Mouse (Mus musculus): ENCODE measurements around the gene Tie1.

The Tie1 gene

GRCm38 (mm10) chr4:118476773-118477530 lies 12.9 kb downstream of the Tie1 start:
- WGBS, result 74% methylated on average over 15 of the region's 15 CpGs

GRCm38 (mm10) chr4:118472687-118473086 lies 17.2 kb downstream of the Tie1 start:
- 94% methylated on average over 11 of the region's 11 CpGs for WGBS

DNA sequence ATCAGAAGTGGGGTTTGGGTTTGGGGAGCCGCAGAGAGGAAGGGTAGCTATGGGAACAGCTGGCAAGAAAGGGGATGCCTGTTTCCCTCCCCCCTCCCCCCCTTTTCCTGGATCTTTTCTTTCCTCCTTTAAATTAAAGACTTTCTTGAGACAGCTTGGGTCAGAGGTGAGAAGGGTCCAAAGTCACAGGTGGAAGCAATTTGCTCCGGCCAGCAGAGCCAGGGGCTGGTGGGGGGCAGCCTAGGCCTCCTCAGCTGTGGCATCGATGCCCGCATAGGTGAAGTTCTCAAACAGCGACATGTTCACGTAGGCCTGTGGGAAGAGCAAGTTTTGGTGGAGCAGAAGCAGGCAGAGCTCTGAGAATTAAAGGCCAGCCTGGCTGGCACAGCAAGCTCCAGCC lies 18.6 kb downstream of the Tie1 start:
- 81% methylated on average over 6 of the region's 6 CpGs for WGBS

GRCm38 (mm10) chr4:118465697-118466163 lies 24.1 kb downstream of the Tie1 start:
- 76% methylated on average over 11 of the region's 11 CpGs for WGBS

DNA sequence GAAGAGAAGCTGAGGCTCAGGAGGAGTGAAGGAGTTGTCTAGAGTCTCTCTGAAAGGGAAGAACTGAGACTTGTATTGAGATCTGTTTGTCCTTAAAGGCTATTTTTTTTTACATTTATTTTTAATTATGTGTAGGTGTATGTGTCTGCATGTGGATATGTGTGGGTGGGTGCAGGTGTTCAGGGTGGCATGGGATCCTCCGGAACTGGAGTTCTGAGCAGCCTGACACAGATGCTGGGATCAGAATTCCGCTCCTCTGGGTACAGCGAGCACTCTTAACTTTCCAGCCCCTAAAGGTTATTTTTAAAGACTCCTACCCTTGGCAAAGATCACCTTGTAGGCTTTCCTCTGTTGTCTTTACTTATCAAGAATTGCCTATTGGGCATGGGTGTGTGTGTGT lies 24.9 kb downstream of the Tie1 start:
- 46% methylated on average over 3 of the region's 3 CpGs for WGBS

GRCm38 (mm10) chr4:118457345-118457975 lies 32.4 kb downstream of the Tie1 start, which contains the start of gene Mpl:
Gene Mpl, minus strand, starts transcription at chr4:118457513.
- WGBS, result 61% methylated on average over 9 of the region's 9 CpGs

- WGBS, result 21% methylated on average over 24 of the region's 24 CpGs
Observed at GRCm38 (mm10) chr4:118446415-118447153, 43.3 kb downstream of the Tie1 start.

GRCm38 (mm10) chr4:118445781-118446414 lies 44.0 kb downstream of the Tie1 start:
- WGBS, result 23% methylated on average over 18 of the region's 18 CpGs

DNA sequence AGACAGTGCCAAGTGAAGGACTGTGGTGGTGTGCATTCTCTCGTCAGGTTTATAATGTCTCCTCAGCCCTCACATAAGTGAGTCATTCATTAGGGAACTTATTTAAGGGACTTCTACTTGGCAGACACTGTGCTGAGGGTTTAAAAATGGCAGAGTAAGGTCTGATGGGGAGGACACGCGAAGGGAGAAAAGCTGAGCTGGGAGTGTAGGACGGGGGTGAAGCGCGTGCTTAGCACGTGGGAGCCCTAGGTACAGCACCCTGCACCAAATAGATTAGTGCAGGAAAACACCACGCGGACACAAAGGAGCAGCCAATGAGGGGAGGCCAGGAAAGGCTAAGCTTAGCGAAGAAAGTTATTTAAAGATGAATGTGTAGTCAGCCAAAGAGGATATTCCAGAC lies 44.8 kb downstream of the Tie1 start:
- 60% methylated on average over 10 of the region's 10 CpGs for WGBS

DNA sequence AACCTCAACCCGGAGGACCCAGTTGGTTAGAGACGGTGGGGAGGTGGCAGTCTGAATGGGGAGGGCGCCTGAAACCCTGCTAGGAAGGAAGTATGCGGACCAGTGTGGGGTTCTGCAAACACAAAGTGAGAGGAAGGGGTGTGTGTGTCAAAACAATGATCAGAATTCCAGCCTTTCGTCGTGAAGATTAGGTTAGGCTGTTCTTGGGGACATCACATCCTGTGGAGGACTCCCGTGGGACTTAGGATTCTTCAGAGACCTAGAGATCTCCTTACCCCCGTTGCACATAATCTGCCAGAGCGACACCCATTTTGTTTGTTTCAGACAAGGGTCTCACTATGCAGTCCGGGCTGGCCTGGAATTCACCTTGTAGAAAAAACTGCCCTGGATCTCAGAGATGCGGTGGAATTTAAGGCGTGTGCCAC lies 52.0 kb downstream of the Tie1 start:
- 20% methylated on average over 12 of the region's 12 CpGs for WGBS

DNA sequence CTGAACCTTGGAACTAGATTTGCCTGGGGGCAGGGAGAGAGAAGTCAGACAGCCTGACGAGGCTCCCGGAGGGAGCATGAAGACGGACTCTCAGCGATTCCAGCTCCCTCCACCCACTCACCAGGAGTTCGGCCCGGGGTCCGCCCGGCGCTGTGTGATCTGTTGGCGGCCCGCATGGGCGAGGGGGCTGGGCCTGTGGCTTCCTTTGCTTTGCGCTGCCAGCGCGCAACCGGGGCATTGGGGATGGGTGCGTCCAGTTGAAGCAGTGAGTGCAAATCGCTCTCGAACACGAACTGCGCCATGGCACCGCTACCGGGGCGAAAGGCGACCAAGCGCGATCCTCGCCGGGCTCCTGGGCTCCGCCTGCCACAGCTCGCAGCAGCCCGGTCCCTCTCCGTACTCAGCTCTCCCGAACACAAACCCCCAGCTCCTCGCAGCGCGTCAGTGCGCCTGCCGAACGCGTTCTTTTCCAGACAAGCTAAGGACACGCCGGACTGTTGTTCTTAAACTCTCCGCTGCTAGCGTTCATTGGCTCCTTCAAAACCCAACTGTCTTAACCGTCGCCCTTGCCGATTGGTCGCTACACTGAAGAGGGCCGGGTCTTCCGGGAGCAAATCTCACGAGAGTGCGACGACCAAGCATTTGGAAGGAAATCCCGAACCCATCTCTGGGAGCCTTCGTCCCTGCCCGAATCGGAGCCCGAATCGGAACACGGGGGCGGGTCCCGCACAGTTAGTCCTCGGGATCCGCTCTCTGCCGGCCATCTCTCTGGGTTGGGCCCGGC lies 52.8 kb downstream of the Tie1 start, which contains the start of gene Cdc20:
TSS of gene Cdc20 (minus strand) at position 533 of the 784 bp plus-strand sequence.
- WGBS, result under 1% methylated on average over 67 of the region's 67 CpGs

GRCm38 (mm10) chr4:118432332-118432731 lies 57.5 kb downstream of the Tie1 start:
- WGBS, result 82% methylated on average over 8 of the region's 8 CpGs

DNA sequence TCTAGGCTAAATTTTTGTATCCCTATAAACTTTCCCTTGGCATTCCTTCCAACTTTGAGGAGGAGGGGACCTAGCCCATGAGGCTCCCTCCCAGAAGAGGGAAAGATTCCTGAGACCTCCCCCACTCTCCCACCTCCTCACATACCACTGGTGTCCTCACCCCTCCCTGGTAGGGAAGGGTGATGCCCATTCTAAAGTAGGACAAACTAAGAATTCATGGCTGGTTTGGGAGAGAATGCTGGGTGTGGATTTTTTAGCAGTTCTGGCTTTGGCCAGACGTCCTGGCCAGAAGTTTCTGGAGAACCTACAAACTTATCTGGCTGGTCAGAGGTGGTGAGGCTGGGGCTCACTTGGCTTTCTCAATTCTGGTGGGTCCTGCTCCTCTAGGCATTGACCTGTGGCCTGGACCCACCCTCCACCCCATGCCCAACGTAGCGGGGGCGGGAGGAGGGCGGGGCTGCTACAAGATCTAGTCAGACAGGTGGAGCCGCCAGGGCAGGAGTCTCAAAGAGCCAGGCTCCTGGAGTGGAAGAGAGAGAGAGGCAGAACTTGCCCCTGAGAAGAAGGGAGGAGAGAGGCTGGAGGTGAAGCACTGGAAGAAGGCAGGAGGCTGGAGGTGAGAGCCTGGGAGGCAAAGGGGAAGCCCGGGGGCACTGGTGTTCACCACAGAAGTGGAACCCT lies 60.5 kb downstream of the Tie1 start:
- WGBS, result 69% methylated on average over 7 of the region's 7 CpGs

DNA sequence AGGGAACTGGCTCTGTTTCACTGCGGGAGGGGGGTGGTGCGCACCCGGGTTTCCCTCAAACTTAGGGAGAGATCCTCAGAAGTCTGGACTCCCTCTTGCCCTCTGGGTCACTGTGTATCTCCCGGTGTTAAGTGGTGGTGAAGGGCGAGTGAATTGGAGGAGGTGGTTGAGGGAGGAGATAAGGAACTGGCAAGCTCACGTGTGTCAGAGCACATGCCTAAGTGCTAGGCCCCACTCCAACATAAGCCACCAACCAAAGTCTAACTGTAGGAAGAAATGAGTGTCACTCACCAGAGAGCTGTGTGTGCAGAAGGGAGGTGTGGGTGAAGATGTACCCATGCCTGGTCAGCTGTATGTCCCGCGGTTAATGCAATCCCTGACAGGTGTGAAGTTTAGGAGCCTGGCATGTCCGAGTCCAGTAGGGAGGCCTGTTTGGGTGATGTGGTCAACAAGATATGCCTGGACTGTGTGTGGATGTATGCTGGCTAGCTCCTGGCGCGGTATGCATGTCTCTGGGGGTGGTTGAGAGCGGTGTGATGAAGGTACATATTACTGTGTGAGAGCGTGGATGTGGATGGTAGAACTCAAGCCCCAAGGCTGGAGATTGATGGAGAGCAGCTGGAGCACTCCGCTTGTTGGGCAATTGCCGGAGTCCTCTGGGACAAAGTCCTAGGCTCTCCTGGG lies 61.2 kb downstream of the Tie1 start:
- 53% methylated on average over 15 of the region's 15 CpGs for WGBS

- WGBS, result 10% methylated on average over 29 of the region's 31 CpGs
Observed at GRCm38 (mm10) chr4:118427768-118428451, 62.0 kb downstream of the Tie1 start, which contains the start of gene Elovl1. Gene Elovl1, plus strand, starts transcription at chr4:118428093.

- 25% methylated on average over 5 of the region's 5 CpGs for WGBS
Observed at GRCm38 (mm10) chr4:118427415-118427767, 62.5 kb downstream of the Tie1 start.

GRCm38 (mm10) chr4:118425374-118425773 lies 64.5 kb downstream of the Tie1 start:
- 51% methylated on average over 1 of the region's 1 CpGs for WGBS

- 82% methylated on average over 4 of the region's 4 CpGs for WGBS
Observed at GRCm38 (mm10) chr4:118424541-118425160, 65.2 kb downstream of the Tie1 start.

DNA sequence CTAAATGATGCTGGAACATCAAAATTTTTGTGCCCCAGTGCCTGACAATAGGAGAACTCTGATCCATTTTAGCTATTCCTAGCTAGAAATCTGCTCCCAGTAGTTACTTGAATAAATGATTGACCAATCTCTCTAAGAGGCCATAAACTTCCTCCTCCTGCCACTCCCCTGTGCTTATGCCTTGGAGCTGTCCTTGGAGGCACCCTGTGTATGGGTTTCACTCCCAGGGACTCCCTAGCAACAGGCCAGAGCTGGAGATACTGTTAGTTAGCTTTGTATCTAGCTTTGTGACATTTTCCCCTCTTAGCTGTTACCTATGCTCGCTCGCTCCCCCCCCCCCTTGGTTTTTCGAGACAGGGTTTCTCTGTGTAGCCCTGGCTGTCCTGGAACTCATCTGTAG lies 68.5 kb downstream of the Tie1 start:
- 96% methylated on average over 3 of the region's 3 CpGs for WGBS
